Mouse (Mus musculus) granulocyte monocyte progenitor cell, adult 5-6 weeks (primary cell): ENCODE data around the gene Daglb. TPM values are rescaled to one million over a fixed set of nuclear protein-coding genes. Genes with fewer than 3 reads are reported as not detected.
"Not testable (repeated sequence)": the region's sequence is repeated elsewhere in the genome, so short reads cannot be mapped to it uniquely, and the experiment has no call there.

ENCODE experiments used
- ATAC-seq: replicated peaks from 2 replicates; pipeline ENCODE4 v1.8.0; 2016; ENCODE audit warnings: mild to moderate bottlenecking, moderate TSS enrichment, inconsistent platforms; ENCODE audit not compliant: poor library complexity, severe bottlenecking
- total RNA-seq, 2 experiments: library from RNA; stranded (forward) in 1 of 2; stranded (reverse) in 1 of 2; fragments of 200-712, 200-1000 nt in 1 of 2; fragments of >200 nt in 1 of 2; fragmentation: Nextera tagmentation in 1 of 2; gene quantifications; 2 replicates each; pipeline ENCODE4 v1.2.3; 2014 to 2017

Gene Daglb
- total RNA-seq, 2 experiments from 2014 or later: 11.7 to 25.0 TPM

DNA sequence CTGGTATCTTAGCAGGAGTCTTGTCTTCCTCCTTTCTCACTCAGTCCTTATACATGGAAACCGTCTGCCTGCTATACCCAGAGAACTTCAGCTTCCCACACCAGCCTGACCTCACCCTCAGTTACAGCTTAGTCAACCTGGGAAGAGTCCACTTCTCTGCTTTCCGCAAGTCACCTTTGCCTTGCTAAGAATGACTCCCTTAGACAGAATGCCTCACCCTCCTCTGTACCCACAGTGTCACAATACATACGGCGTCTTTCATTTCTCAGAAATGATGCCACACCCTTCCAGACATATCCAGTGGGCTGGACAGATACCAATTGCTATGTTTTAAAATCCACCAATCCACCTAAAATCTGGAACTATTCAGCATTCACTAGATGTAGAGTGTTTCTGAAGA is 47.9 kb downstream of the Daglb start:
- no peak for ATAC-seq

DNA sequence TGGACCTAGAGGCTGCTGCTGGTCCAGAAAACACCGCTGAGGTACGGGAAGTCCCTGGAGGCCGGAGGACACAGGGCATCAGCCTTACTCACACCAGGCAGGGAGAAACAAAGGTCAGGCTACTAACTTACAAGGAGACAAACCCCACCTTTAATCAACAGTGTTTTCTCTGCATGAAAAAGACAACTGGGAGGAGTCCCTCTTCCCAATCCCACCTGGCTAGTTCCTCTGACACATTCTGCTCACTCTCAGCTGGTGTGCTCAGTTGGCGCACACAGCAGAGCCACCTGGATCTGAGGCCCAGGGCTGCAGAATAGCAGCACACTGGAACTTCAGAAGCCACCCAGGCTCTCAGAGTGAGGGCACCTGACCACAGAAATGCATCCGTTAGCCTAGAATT is 50.5 kb downstream of the Daglb start:
- ATAC-seq: no peak

- no peak for ATAC-seq
Measured at GRCm38 (mm10) chr5:143517005-143517404, 52.6 kb downstream of the Daglb start.

GRCm38 (mm10) chr5:143517436-143517835 is 53.1 kb downstream of the Daglb start:
- ATAC-seq: no peak

DNA sequence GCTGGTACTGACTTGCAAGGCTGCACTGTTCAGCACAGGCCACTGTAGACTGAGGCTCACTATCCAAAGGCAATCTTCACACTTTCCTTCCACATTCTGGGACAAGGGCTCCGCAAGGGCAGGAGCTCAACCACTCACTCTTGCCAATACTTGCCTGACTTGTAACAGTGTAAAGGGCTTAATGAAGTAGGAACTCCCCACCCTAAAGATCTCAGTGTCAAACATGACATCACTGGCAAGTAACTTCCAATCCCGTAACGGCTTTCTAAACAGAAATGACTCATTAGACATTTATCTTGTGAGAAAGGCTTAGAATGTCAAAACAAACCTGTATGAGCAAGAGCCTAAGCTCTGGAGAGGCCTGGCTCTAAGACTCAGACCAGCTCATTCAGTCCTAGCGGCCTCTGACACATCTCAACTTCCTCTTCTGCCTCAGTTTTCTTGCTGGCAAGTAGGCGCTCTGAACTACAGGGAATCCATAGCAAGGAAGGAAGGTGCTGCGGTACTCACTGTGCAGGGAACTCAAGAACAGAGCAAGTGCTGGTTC is 53.7 kb downstream of the Daglb start:
- peak; percentile 66 for ATAC-seq

DNA sequence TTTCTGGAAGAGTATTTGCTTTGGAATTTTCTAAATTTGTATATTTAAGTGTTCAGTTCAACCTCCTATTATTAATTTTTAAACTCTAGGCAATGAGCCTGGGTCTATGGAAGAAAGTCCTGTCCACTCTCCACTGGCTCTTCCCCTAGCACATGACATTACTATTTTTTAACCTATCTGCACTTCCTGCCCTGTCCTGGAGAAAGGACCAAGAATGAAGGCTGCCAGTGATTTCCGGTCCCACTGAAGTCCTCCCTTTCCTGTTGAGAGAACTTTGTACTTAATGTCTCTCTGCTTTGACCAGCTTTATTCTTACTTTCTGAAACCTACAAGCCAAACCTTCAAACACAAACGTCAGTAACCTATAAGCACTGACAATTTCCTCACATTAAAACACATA is 56.0 kb downstream of the Daglb start:
- ATAC-seq: no peak

DNA sequence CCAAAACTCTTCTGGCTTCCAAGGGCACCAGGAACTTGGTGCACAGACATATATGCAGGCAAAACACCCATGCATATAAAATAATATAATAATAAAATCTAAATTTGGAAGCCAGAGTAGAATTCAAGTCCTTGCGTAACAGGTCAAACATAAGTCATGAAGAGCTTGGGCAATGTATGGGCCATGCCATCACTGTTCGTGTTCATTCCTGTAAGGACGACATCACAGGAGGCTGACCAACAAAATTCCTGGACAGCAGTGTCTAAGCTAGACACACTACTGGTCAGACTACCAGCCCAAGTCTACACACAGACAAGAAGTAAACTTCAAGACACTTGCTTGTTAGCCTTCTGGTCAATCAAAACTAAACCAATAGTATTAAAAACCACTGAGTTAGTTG is 58.5 kb downstream of the Daglb start:
- ATAC-seq: no peak

GRCm38 (mm10) chr5:143525454-143526225 is 61.3 kb downstream of the Daglb start:
- ATAC-seq: no peak

DNA sequence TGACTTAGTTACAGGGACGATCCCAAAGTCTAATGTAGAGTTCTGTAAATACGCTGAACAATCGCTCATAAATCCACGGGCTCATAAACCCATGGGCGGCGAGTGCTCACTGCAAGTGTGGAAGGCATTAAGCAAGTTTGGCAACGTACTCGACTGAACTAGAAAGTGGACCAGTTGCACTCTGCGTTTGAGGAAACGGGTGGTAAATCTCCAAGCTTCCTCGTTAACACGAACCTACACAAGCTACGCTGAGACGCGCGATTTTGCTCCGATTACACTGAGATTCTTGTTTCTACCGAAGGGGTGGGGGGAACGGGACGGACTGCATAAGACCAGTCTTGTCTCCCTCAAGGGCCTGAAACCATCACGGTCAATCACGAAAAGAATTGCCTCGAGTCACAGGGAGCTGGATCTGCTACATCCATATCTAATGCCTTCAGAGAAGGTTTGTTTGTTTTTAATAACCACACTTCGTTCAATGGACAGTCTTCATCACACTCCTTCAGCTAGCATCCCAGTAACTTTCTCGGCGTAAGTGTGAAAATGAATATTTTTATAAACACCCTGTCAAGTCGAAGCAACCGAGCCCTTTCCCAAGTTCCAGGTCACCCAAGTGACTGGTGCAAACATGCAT is 62.4 kb downstream of the Daglb start:
- ATAC-seq: peak; percentile 54

GRCm38 (mm10) chr5:143527486-143528307 is 63.3 kb downstream of the Daglb start, which contains the start of gene Rac1:
Gene Rac1, minus strand, starts transcription at chr5:143528036.
- peak; percentile 69 for ATAC-seq

DNA sequence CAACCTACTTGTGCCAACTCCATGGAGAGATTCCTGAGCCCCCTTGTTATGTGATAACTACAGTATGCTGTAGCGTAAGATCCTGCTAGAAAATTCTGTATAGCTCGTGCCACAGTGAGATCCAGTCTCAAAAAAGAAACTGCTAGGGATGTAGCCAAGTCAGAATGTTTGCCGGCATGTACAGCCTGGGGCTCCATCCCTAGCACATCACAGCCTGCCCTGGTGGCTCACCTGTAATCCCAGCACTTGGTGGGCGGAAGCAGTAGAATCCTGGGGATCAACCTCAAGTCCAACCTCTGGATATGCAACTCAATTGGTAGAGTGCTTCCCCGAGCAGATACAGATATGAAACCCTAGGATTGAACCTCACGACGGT is 63.9 kb downstream of the Daglb start:
- ATAC-seq: no peak

- peak; percentile 52 for ATAC-seq
Measured at GRCm38 (mm10) chr5:143530715-143531114, 66.3 kb downstream of the Daglb start.

- ATAC-seq: no peak
Measured at GRCm38 (mm10) chr5:143534922-143535321, 70.5 kb downstream of the Daglb start.

GRCm38 (mm10) chr5:143537022-143537421 is 72.6 kb downstream of the Daglb start:
- ATAC-seq: peak; percentile 96

DNA sequence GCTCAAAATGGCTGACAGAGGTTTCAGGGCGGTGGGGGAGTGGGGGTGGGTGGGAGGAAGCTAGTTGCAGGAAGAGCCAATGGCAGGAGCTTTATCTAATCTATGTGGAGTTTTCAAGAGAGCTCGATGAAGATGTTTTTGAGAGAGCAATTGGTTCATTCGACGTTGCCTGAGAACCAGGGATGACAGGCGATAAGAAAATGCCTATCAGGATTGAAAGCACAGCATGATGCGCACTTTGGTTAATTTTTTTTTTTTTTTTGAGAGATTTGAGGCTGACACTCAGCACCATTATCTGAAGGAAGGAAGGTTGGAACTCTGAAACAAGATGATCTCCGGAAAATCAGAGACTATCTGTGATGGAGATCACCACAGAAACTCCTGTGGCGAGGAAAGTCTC is 74.7 kb downstream of the Daglb start:
- no peak for ATAC-seq

- ATAC-seq: peak; percentile 79
Measured at GRCm38 (mm10) chr5:143547384-143547783, 83.0 kb downstream of the Daglb start.

GRCm38 (mm10) chr5:143547866-143548265 is 83.5 kb downstream of the Daglb start:
- no peak for ATAC-seq

- ATAC-seq: peak; percentile 87
Measured at GRCm38 (mm10) chr5:143548401-143548846, 84.0 kb downstream of the Daglb start.

- ATAC-seq: not testable (repeated sequence)
Measured at GRCm38 (mm10) chr5:143548922-143549321, 84.5 kb downstream of the Daglb start.

DNA sequence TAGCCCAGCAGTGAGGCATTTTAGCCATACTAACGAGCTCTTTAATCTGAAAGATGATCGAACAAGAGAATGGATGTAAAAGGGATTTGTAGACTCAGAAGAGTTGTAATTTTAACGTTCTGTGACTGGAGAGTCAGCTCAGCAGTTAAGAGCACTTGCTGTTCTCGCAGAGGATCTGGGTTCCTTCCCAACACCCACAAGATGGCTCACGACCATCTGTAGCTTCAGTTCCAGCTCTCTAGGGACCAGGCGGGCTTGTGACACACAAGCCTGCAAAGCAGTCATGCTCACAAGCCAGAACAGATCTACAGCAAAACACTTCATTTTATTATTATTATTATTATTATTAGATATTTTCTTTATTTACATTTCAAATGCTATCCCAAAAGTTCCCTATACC is 88.5 kb downstream of the Daglb start:
- no peak for ATAC-seq

DNA sequence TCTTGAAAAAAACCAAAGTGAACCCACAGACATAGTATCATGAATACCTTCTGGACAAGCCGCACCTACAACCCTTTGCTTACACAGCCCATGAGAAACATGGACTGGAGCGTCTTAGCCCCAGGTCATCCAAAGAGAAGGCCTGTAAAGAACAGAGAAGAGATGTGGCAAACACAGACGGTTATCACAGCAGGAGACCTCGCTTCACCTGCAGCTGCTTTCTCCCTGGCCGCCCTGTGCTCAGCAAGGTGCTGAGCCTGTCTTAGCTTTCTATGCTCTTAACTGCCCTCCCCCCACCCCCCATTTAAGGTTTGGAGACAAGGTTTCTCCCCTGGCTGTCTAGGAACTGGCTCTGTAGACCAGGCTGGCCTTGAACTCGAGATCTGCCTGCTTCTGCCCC is 90.8 kb downstream of the Daglb start:
- no peak for ATAC-seq
